Mouse (Mus musculus) Patski (cell line): Measurements from ENCODE around the gene Fxn. TPM values are rescaled to one million over a fixed set of nuclear protein-coding genes. Genes with fewer than 3 reads are reported as not detected.

ENCODE experiments used
- ATAC-seq: fragments of 100-300 bp; one replicate; pipeline ENCODE4 v1.8.0; 2021
- CTCF ChIA-PET: fragments of 350-600 bp; sonication (Branson Sonifier 250); formaldehyde crosslinking; loops from one replicate; lab custom pipeline; 2022; ENCODE audit warnings: inconsistent platforms; lab: Charles Lee
- POLR2A ChIA-PET: fragments of 350-600 bp; sonication (Branson Sonifier 250); formaldehyde crosslinking; loops from one replicate; lab custom pipeline; 2022; ENCODE audit warnings: antibody characterized with exemption, inconsistent platforms; lab: Charles Lee
- DNase-seq: peaks from one replicate; pipeline ENCODE4 v3.0.0-alpha.2; 2011; ENCODE audit warnings: low read depth, low spot score
- H3K27me3 ChIP-seq: fragments of 371-371 bp; one replicate; pipeline ENCODE4 v1.5.1; 2021
- CTCF ChIP-seq: fragments of 100-300 bp; IDR thresholded peaks from one replicate; pipeline ENCODE4 v1.5.1; 2021
- in situ Hi-C: fragments of 300-500 bp; cut with MboI; formaldehyde crosslinking; loops from 3 replicates; pipeline ENCODE4 v1.11.1; 2018; ENCODE audit warnings: low pct_unique_long_range_greater_than_20kb, mixed read lengths
- polyA plus RNA-seq: library from polyadenylated mRNA; unstranded; gene quantifications from one replicate; pipeline ENCODE4 v1.2.3, GENCODE M21; 2021

The Fxn gene
- polyA plus RNA-seq, 1 experiment from 2014 or later = 20.9 TPM

GRCm38 (mm10) chr19:24301768-24302148 lies 21.4 kb upstream of the Fxn start:
- H3K27me3 ChIP-seq = no peaks in the 10 kb centered on the region
- no peak for TF ChIP-seq CTCF
- DNase-seq (no peak), ATAC-seq (no peak)
- in situ Hi-C loops = loop anchor here (5.0 to 10.0 kb wide), 3 partner anchors 311 to 571 kb away; no protein-coding TSS in a partner anchor
- CTCF ChIA-PET = interaction anchor here (1.0 to 1.9 kb wide), 4 partner anchors 51 to 585 kb away, joined by 3 to 7 read pairs (median 4); no protein-coding TSS in a partner anchor
- POLR2A ChIA-PET = interaction anchor here (0.6 kb wide), 1 partner anchor 110 kb away, joined by 3 read pairs; no protein-coding TSS in a partner anchor

DNA sequence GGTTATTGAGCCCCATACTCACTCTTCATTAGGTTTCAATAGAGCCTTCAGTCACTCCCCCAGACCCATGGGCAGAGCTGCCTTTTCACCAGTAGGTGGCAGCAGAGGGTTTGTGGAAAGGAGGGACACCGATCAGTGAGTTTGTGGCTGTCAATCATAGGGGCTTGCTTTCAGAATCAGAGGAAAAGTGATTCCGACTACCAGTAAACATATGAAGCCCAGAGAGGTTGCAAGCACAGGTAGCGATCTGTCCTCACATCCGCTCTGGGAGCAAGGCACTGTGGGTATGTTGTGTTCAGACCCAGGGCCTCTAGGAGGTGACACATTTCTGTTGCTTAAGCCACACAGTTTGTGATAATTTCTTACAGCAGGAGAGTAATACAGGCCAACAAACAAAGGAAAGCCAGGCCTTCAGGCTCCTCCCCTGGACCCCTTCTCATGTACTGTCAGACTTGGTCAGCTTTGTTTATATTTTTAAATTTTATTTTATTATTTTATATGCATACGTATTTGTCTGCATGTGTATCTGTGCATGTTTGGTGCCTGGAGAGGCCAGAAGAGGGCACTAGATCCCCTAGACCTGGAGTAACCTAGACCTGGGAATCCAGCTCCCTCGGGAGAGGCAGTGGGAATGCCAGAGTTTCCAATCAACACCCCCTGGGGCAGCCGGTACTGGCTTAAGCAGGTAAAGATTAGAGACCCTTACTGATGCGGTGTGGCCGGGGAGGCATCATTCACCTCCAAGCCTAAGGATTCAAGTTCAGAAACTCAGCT lies 20.8 kb upstream of the Fxn start:
- ATAC-seq (peak; percentile 79), DNase-seq (no peak)
- no peaks in the 10 kb centered on the region for H3K27me3 ChIP-seq
- ChIA-PET CTCF (interaction anchor here (0.6 to 1.9 kb wide), 12 partner anchors 13 to 585 kb away, joined by 3 to 7 read pairs (median 3); no protein-coding TSS in a partner anchor), POLR2A (interaction anchor here (0.6 kb wide), 1 partner anchor 110 kb away, joined by 3 read pairs; no protein-coding TSS in a partner anchor)
- peak; percentile 91 for TF ChIP-seq CTCF
- in situ Hi-C loops = loop anchor here (5.0 to 10.0 kb wide), 3 partner anchors 311 to 571 kb away; no protein-coding TSS in a partner anchor

- TF ChIP-seq CTCF = no peak
- ChIA-PET CTCF (interaction anchor here (1.0 to 1.7 kb wide), 3 partner anchors 10 to 592 kb away, joined by 3 to 4 read pairs (median 3); no protein-coding TSS in a partner anchor), POLR2A (no interaction called here)
- DNase-seq = no peak
- ATAC-seq = peak; percentile 35
- H3K27me3 ChIP-seq = no peaks in the 10 kb centered on the region
- in situ Hi-C loops = no loop called here
Observed at GRCm38 (mm10) chr19:24293537-24293936, 13.1 kb upstream of the Fxn start.

GRCm38 (mm10) chr19:24284187-24284586 lies 3.8 kb upstream of the Fxn start:
- in situ Hi-C loops = no loop called here
- TF ChIP-seq CTCF = peak; percentile 75
- ATAC-seq (no peak), DNase-seq (no peak)
- ChIA-PET POLR2A (interaction anchor here (0.6 kb wide), 1 partner anchor 68 kb away, joined by 4 read pairs; no protein-coding TSS in a partner anchor), CTCF (interaction anchor here (0.6 to 1.5 kb wide), 10 partner anchors 10 to 445 kb away, joined by 3 to 5 read pairs (median 4); no protein-coding TSS in a partner anchor)
- no peaks in the 10 kb centered on the region for H3K27me3 ChIP-seq

- POLR2A ChIA-PET = no interaction called here
- no peak for TF ChIP-seq CTCF
- no peaks in the 10 kb centered on the region for H3K27me3 ChIP-seq
- in situ Hi-C loops = no loop called here
- ATAC-seq (no peak), DNase-seq (no peak)
- CTCF ChIA-PET = interaction anchor here (1.2 to 3.0 kb wide), 6 partner anchors 10 to 418 kb away, joined by 3 to 14 read pairs (median 4); no protein-coding TSS in a partner anchor
Observed at GRCm38 (mm10) chr19:24281288-24281980, 1.0 kb upstream of the Fxn start.

DNA sequence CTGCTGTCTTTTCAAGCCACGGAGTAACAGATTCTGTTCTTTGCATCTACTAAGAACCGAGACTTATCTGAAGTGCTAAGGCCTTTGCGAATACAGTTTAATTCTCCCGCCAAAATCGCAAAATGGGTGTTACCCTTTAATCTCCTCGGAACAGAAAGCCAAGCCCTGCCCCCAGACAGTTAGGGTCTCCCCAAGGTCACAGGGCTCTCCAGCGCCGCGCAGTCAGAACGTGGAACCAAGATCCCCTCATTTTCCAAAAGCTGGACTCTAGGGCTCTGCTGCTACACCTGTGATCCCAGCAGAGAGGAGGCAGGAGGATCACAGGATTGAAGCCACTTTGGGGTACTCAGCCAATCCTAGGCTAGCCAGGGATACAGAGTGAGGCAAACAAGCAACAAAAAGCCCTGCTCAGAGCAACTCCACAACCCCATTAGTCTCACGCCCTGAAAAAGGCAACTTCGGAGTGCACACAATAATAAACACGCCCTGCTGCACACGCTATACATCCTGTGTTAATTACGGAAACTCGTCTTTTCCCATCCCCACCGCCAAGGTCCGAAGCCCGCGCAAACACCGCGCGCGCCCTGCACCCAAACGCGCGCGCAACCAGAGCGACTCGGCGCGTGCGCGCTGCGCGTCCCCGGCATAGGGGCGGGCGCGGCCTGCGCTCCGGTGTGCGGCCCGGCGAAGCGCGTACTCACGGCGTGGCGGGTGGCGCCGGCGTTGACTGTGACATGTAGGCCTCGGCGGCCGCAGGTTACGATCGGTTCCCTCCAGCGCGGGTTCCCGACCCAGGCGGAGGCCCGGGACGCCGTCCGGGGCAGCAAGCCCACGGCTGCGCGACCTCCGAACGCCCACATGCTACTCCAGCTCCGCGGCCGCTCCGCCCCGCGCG lies 452 bp downstream of the Fxn start:
- TF ChIP-seq CTCF = peak; percentile 98
- ChIA-PET CTCF (interaction anchor here (0.6 to 3.0 kb wide), 7 partner anchors 8 to 416 kb away, joined by 3 to 14 read pairs (median 3); no protein-coding TSS in a partner anchor), POLR2A (interaction anchor here (0.6 kb wide), 1 partner anchor 399 kb away, joined by 3 read pairs; no protein-coding TSS in a partner anchor)
- H3K27me3 ChIP-seq = no peaks in the 10 kb centered on the region
- in situ Hi-C loops = loop anchor here (10.0 kb wide), 1 partner anchor 305 kb away; no protein-coding TSS in a partner anchor
- no peak for DNase-seq
- peak; percentile 81 for ATAC-seq

DNA sequence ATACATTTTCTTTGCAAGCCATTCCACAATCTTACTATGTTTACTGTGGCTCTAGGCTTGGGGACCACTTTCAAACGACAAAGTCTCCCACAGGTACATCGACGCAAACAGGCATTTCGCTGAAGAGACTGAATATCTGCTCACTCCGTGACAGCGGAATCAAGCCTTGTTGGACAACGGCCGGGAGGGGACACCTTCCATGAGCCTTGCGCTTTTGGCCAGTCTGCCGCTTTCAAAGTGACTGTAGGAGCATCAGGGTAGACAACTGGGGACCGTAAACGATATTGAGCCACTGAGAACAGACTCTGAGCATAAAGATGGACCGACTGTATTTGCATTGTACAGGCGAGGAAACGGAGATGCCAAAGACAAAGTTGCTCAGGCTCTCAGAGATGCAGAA lies 1.5 kb downstream of the Fxn start:
- no peak for TF ChIP-seq CTCF
- no peak for ATAC-seq
- no peak for DNase-seq
- H3K27me3 ChIP-seq = no peaks in the 10 kb centered on the region
- ChIA-PET POLR2A (no interaction called here), CTCF (no interaction called here)
- in situ Hi-C loops = loop anchor here (10.0 kb wide), 1 partner anchor 304 kb away; no protein-coding TSS in a partner anchor

DNA sequence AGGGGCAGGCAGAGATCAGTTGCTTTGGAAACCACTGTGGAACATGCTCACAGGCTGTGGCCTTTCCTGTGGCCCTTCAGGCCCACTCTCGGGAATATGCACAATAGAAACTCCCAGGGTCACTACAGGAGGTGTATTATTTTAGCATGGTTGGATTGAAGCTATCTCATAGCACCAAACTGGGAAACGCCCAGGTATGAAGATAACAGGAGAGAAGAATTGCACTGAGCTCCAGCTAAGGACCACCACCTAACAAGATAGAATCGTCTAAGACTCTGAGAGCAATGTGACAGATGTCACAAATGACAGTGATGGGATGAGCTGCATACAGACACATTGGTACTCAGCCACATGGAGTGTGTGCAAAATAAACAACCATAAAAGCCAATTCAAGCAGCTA lies 6.1 kb downstream of the Fxn start:
- DNase-seq (no peak), ATAC-seq (no peak)
- in situ Hi-C loops = loop anchor here (5.0 to 10.0 kb wide), 3 partner anchors 122 to 417 kb away; no protein-coding TSS in a partner anchor
- POLR2A ChIA-PET = no interaction called here
- H3K27me3 ChIP-seq = no peaks in the 10 kb centered on the region
- CTCF ChIA-PET = interaction anchor here (1.5 kb wide), 1 partner anchor 10 kb away, joined by 3 read pairs; no protein-coding TSS in a partner anchor
- no peak for TF ChIP-seq CTCF
